Mouse (Mus musculus) layer of hippocampus, adult 2 months (tissue): ENCODE data around the gene Kalrn. TPM values are rescaled to one million over a fixed set of nuclear protein-coding genes. Genes with fewer than 3 reads are reported as not detected.

Experiments used
- DNase-seq, 2 experiments: peaks; one replicate each; pipeline ENCODE4 v3.0.0; 2022; ENCODE audit warnings: low spot score in 2 of 2
- H3K27ac ChIP-seq: fragments of 200-600 bp; 2 replicates; pipeline ENCODE4 v1.8.1; 2022
- H3K4me3 ChIP-seq: fragments of 200-600 bp; 2 replicates; pipeline ENCODE4 v1.8.1; 2022; ENCODE audit warnings: mild to moderate bottlenecking
- CTCF ChIP-seq: fragments of 200-600 bp; conservative IDR thresholded peaks from 2 replicates; pipeline ENCODE4 v1.8.1; 2022; ENCODE audit warnings: antibody characterized with exemption, mild to moderate bottlenecking, moderate library complexity
- total RNA-seq, 2 experiments: library from RNA; stranded (reverse); gene quantifications; 2 replicates each; pipeline ENCODE4 v1.2.3; 2021

Kalrn gene
- total RNA-seq, 2 experiments from 2014 or later, result 533 to 549 TPM

- no peak for DNase-seq
- Histone ChIP-seq H3K4me3 (no peak overlapping the region), H3K27ac (peak overlapping the region; percentile 78)
- TF ChIP-seq CTCF, result no peak
Measured at GRCm38 (mm10) chr16:34484921-34485320, 88.4 kb downstream of the Kalrn start.

- Histone ChIP-seq H3K4me3 (no peak overlapping the region), H3K27ac (no peak overlapping the region)
- TF ChIP-seq CTCF, result no peak
Measured at GRCm38 (mm10) chr16:34484213-34484612, 89.1 kb downstream of the Kalrn start.

GRCm38 (mm10) chr16:34483716-34484115 lies 89.6 kb downstream of the Kalrn start:
- no peak for TF ChIP-seq CTCF
- DNase-seq, result no peak
- no peak overlapping the region for H3K27ac ChIP-seq
- H3K4me3 ChIP-seq, result no peak overlapping the region

More at GRCm38 (mm10) chr16:34484213-34484612, 89.1 kb downstream of the Kalrn start:
- no peak for DNase-seq

- peak overlapping the region; percentile 79; the same call in 1 of the 2 replicates for H3K27ac ChIP-seq
- DNase-seq, result no peak
- H3K4me3 ChIP-seq, result no peak overlapping the region
- no peak for TF ChIP-seq CTCF
Measured at GRCm38 (mm10) chr16:34474741-34475140, 98.6 kb downstream of the Kalrn start.

GRCm38 (mm10) chr16:34473891-34474290 lies 99.4 kb downstream of the Kalrn start:
- Histone ChIP-seq H3K4me3 (peak overlapping the region; percentile 6; the same call in 1 of the 2 replicates), H3K27ac (peak overlapping the region; percentile 79)
- DNase-seq, result peak in 1 of 2 experiments; percentile 53
- no peak for TF ChIP-seq CTCF

GRCm38 (mm10) chr16:34471441-34471840 lies 101.9 kb downstream of the Kalrn start:
- no peak for DNase-seq
- Histone ChIP-seq H3K4me3 (no peak overlapping the region), H3K27ac (peak overlapping the region; percentile 92)
- TF ChIP-seq CTCF, result no peak

- Histone ChIP-seq H3K4me3 (peak overlapping the region; percentile 22; the same call in 1 of the 2 replicates), H3K27ac (peak overlapping the region; percentile 92)
- TF ChIP-seq CTCF, result no peak
- DNase-seq, result no peak
Measured at GRCm38 (mm10) chr16:34470343-34470742, 103.0 kb downstream of the Kalrn start.

GRCm38 (mm10) chr16:34469277-34469868 lies 104.0 kb downstream of the Kalrn start:
- peak overlapping the region; percentile 27; the same call in 1 of the 2 replicates for H3K4me3 ChIP-seq
- peak; percentile 62 to 85 for DNase-seq
- H3K27ac ChIP-seq, result peak overlapping the region; percentile 92
- no peak for TF ChIP-seq CTCF

GRCm38 (mm10) chr16:34466649-34467048 lies 106.7 kb downstream of the Kalrn start:
- Histone ChIP-seq H3K4me3 (no peak overlapping the region; the same call in 1 of the 2 replicates), H3K27ac (peak overlapping the region; percentile 92)
- DNase-seq, result no peak
- TF ChIP-seq CTCF, result peak; percentile 56

GRCm38 (mm10) chr16:34456314-34456713 lies 117.0 kb downstream of the Kalrn start:
- no peak for DNase-seq
- Histone ChIP-seq H3K4me3 (no peak overlapping the region), H3K27ac (peak overlapping the region; percentile 47)
- no peak for TF ChIP-seq CTCF

GRCm38 (mm10) chr16:34445666-34446065 lies 127.7 kb downstream of the Kalrn start:
- no peak for DNase-seq
- H3K27ac ChIP-seq, result peak overlapping the region; percentile 49
- no peak overlapping the region for H3K4me3 ChIP-seq
- TF ChIP-seq CTCF, result no peak

- Histone ChIP-seq H3K4me3 (no peak overlapping the region), H3K27ac (0 out of 2 replicates have a peak overlapping the region, but pooled peaks have one; percentile 64)
- no peak for DNase-seq
- no peak for TF ChIP-seq CTCF
Measured at GRCm38 (mm10) chr16:34441704-34442103, 131.6 kb downstream of the Kalrn start.

- TF ChIP-seq CTCF, result no peak
- peak overlapping the region; percentile 64 for H3K27ac ChIP-seq
- peak in 1 of 2 experiments; percentile 46 for DNase-seq
- H3K4me3 ChIP-seq, result no peak overlapping the region
Measured at GRCm38 (mm10) chr16:34440994-34441414, 132.3 kb downstream of the Kalrn start.

- no peak for TF ChIP-seq CTCF
- DNase-seq, result peak in 1 of 2 experiments; percentile 34
Measured at GRCm38 (mm10) chr16:34440019-34440615, 133.2 kb downstream of the Kalrn start.

More at GRCm38 (mm10) chr16:34440019-34440615, 133.2 kb downstream of the Kalrn start:
- peak overlapping the region; percentile 64 for H3K27ac ChIP-seq
- H3K4me3 ChIP-seq, result no peak overlapping the region
